Mouse (Mus musculus) lung, adult 2 months (tissue): Measurements from ENCODE around the gene Gm5134. TPM values are rescaled to one million over a fixed set of nuclear protein-coding genes. Genes with fewer than 3 reads are reported as not detected.
A peak's percentile ranks its signal among the peaks of the same experiment; 100 is the strongest.

Experiments used
- DNase-seq: peaks from one replicate; pipeline ENCODE4 v3.0.0; 2022
- H3K4me1 ChIP-seq: fragments of 200-500 bp; 2 replicates; pipeline ENCODE4 v1.6.1; 2011; ENCODE audit warnings: low read length; ENCODE audit not compliant: control insufficient read depth, insufficient read depth
- H3K4me3 ChIP-seq: fragments of 200-500 bp; replicated peaks from 2 replicates; pipeline ENCODE3; 2011; ENCODE audit warnings: low read depth, mild to moderate bottlenecking, control low read depth, low read length; ENCODE audit errors: extremely low read depth
- CTCF ChIP-seq: fragments of 200-500 bp; IDR thresholded peaks from 2 replicates; pipeline ENCODE4 v1.5.1; 2011; ENCODE audit warnings: mild to moderate bottlenecking, low read length, control low read depth; ENCODE audit not compliant: insufficient read depth
- POLR2A ChIP-seq: fragments of 200-500 bp; IDR thresholded peaks from 2 replicates; pipeline ENCODE4 v1.6.1; 2011; ENCODE audit warnings: low read depth, mild to moderate bottlenecking, control low read depth, low read length, borderline replicate concordance; ENCODE audit errors: extremely low read depth
- WGBS: fragments of 180-500 bp; shearing (Covaris S2); methylation state at CpG from one replicate; pipeline ENCODE4 v1.1.7; 2018; 5-methylcytosine and 5-hydroxymethylcytosine counted together
- polyA plus RNA-seq: library from polyadenylated mRNA; depleted of rRNA; stranded (reverse); fragments of >200 nt; gene quantifications from 2 replicates; pipeline ENCODE4 v1.2.3, GENCODE M21; 2012

Gene Gm5134
- polyA plus RNA-seq, 1 experiment = 0.09 TPM

- 62% methylated on average over 5 of the region's 5 CpGs for WGBS
- TF ChIP-seq CTCF = no peak
- no peak for TF ChIP-seq POLR2A
- H3K4me3 ChIP-seq = no peak overlapping the region
- no peak for DNase-seq
- H3K4me1 ChIP-seq = peaks cover 5% of the 10 kb centered on the region
These were observed 76.2 kb downstream of the Gm5134 start for GRCm38 (mm10) chr10:76030496-76030895.

GRCm38 (mm10) chr10:76031511-76032401, 77.4 kb downstream of the Gm5134 start:
- DNase-seq = no peak
- Histone ChIP-seq H3K4me1 (peaks cover 5% of the 10 kb centered on the region), H3K4me3 (peak overlapping the region; percentile 91)
- 42% methylated on average over 14 of the region's 14 CpGs for WGBS
- no peak for TF ChIP-seq CTCF
- TF ChIP-seq POLR2A = no peak

- H3K4me3 ChIP-seq = peak within 1 kb of the TSS; percentile 91
- DNase-seq = peak; percentile 91
- peaks cover 5% of the 10 kb centered on the region for H3K4me1 ChIP-seq
- WGBS = under 1% methylated on average over 58 of the region's 58 CpGs
- peak; percentile 41 for TF ChIP-seq CTCF
- no peak for TF ChIP-seq POLR2A
These were observed 78.2 kb downstream of the Gm5134 start, which contains the start of gene Zfp280b for GRCm38 (mm10) chr10:76032402-76033118. Gene Zfp280b, plus strand, starts transcription at chr10:76032650.

GRCm38 (mm10) chr10:76033119-76033455, 78.8 kb downstream of the Gm5134 start:
- TF ChIP-seq POLR2A (no peak), CTCF (no peak)
- WGBS = 10% methylated on average over 7 of the region's 7 CpGs
- Histone ChIP-seq H3K4me3 (peak overlapping the region; percentile 91), H3K4me1 (peaks cover 5% of the 10 kb centered on the region)
- no peak for DNase-seq

- no peak for DNase-seq
- WGBS = 81% methylated on average over 8 of the region's 8 CpGs
- no peak overlapping the region for H3K4me3 ChIP-seq
- H3K4me1 ChIP-seq = peaks cover 5% of the 10 kb centered on the region
- TF ChIP-seq POLR2A (no peak), CTCF (no peak)
These were observed 79.8 kb downstream of the Gm5134 start for GRCm38 (mm10) chr10:76034001-76034600.

- Histone ChIP-seq H3K4me3 (no peak overlapping the region), H3K4me1 (peaks cover 5% of the 10 kb centered on the region)
- DNase-seq = no peak
- TF ChIP-seq POLR2A (no peak), CTCF (no peak)
These were observed 81.0 kb downstream of the Gm5134 start for GRCm38 (mm10) chr10:76035277-76035676.

GRCm38 (mm10) chr10:76036962-76037361, 82.6 kb downstream of the Gm5134 start:
- TF ChIP-seq POLR2A = no peak
- no peak for TF ChIP-seq CTCF
- WGBS = 95% methylated on average over 5 of the region's 5 CpGs
- peaks cover 5% of the 10 kb centered on the region for H3K4me1 ChIP-seq

GRCm38 (mm10) chr10:76045343-76045742, 91.0 kb downstream of the Gm5134 start:
- Histone ChIP-seq H3K4me3 (no peak overlapping the region), H3K4me1 (no peaks in the 10 kb centered on the region)
- WGBS = 41% methylated on average over 5 of the region's 5 CpGs
- no peak for TF ChIP-seq POLR2A
- no peak for TF ChIP-seq CTCF
- DNase-seq = no peak

More at GRCm38 (mm10) chr10:76036962-76037361, 82.6 kb downstream of the Gm5134 start:
- DNase-seq = no peak
- no peak overlapping the region for H3K4me3 ChIP-seq

GRCm38 (mm10) chr10:76046754-76047153, 92.4 kb downstream of the Gm5134 start:
- WGBS = 7% methylated on average over 1 of the region's 1 CpGs
- no peak for TF ChIP-seq POLR2A
- TF ChIP-seq CTCF = no peak
- Histone ChIP-seq H3K4me1 (no peaks in the 10 kb centered on the region), H3K4me3 (no peak overlapping the region)
- DNase-seq = no peak
